Mouse (Mus musculus) liver (tissue): ENCODE results near the gene Ptafr.
"Not testable (repeated sequence)": the region's sequence is repeated elsewhere in the genome, so short reads cannot be mapped to it uniquely, and the experiment has no call there.

Experiments
- DNase-seq: peaks from one replicate; pipeline ENCODE4 v3.0.0-alpha.2; 2020; ENCODE audit warnings: mixed read lengths

Ptafr gene

GRCm38 (mm10) chr4:132563261-132563660 lies 606 bp upstream of the Ptafr start:
- no peak for DNase-seq

GRCm38 (mm10) chr4:132565089-132565747 lies 1.4 kb downstream of the Ptafr start:
- DNase-seq: no peak

- no peak for DNase-seq
Observed at GRCm38 (mm10) chr4:132567361-132567779, 3.5 kb downstream of the Ptafr start.

GRCm38 (mm10) chr4:132569115-132569514 lies 5.2 kb downstream of the Ptafr start:
- DNase-seq: no peak

GRCm38 (mm10) chr4:132571190-132571589 lies 7.3 kb downstream of the Ptafr start:
- DNase-seq: no peak

GRCm38 (mm10) chr4:132573327-132573726 lies 9.5 kb downstream of the Ptafr start:
- DNase-seq: no peak

GRCm38 (mm10) chr4:132574809-132575347 lies 11.0 kb downstream of the Ptafr start:
- no peak for DNase-seq

- DNase-seq: no peak
Observed at GRCm38 (mm10) chr4:132583781-132584180, 19.9 kb downstream of the Ptafr start.

- no peak for DNase-seq
Observed at GRCm38 (mm10) chr4:132584975-132585374, 21.1 kb downstream of the Ptafr start.

GRCm38 (mm10) chr4:132586282-132586681 lies 22.4 kb downstream of the Ptafr start:
- no peak for DNase-seq

- no peak for DNase-seq
Observed at GRCm38 (mm10) chr4:132588512-132588911, 24.6 kb downstream of the Ptafr start.

- no peak for DNase-seq
Observed at GRCm38 (mm10) chr4:132590642-132591041, 26.8 kb downstream of the Ptafr start.

GRCm38 (mm10) chr4:132592958-132593357 lies 29.1 kb downstream of the Ptafr start:
- DNase-seq: peak; percentile 17

- DNase-seq: no peak
Observed at GRCm38 (mm10) chr4:132594191-132594590, 30.3 kb downstream of the Ptafr start.

GRCm38 (mm10) chr4:132598861-132599260 lies 35.0 kb downstream of the Ptafr start:
- no peak for DNase-seq

GRCm38 (mm10) chr4:132599764-132600163 lies 35.9 kb downstream of the Ptafr start:
- DNase-seq: no peak

- DNase-seq: no peak
Observed at GRCm38 (mm10) chr4:132600465-132600864, 36.6 kb downstream of the Ptafr start.

- not testable (repeated sequence) for DNase-seq
Observed at GRCm38 (mm10) chr4:132601242-132601641, 37.4 kb downstream of the Ptafr start.

- no peak for DNase-seq
Observed at GRCm38 (mm10) chr4:132603468-132603867, 39.6 kb downstream of the Ptafr start.

- DNase-seq: no peak
Observed at GRCm38 (mm10) chr4:132605816-132606215, 41.9 kb downstream of the Ptafr start.

GRCm38 (mm10) chr4:132608147-132608546 lies 44.3 kb downstream of the Ptafr start:
- no peak for DNase-seq

- no peak for DNase-seq
Observed at GRCm38 (mm10) chr4:132610301-132610984, 46.6 kb downstream of the Ptafr start.

- no peak for DNase-seq
Observed at GRCm38 (mm10) chr4:132611320-132611719, 47.5 kb downstream of the Ptafr start.

- DNase-seq: no peak
Observed at GRCm38 (mm10) chr4:132617873-132618272, 54.0 kb downstream of the Ptafr start.
